Mouse (Mus musculus): ENCODE measurements around the gene Olfr690.
"Not testable (repeated sequence)": the region's sequence is repeated elsewhere in the genome, so short reads cannot be mapped to it uniquely, and the experiment has no call there.

The Olfr690 gene

DNA sequence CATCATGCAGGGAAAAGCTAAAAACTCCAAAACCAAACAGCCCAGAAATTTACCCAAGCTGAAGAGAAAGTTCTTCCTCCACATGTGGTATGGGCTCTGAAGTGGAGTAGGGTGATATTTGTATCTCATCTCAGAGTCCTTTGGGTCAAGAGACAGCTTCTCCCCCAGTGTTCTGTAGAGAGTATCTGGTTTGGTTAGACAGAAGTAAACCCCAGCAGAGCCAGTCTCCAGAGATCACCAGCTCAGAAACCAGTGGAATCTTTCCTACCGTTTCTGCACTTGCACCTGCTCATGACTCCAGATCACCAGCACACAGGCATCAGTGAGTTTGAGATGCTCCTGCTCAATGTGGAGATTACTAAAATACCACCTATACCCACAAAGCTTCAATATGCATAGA, at the start of gene Olfr690:
Olfr690 (minus strand) TSS at position 101 of the 400 bp plus-strand sequence.
- DNase-seq = no peak

DNA sequence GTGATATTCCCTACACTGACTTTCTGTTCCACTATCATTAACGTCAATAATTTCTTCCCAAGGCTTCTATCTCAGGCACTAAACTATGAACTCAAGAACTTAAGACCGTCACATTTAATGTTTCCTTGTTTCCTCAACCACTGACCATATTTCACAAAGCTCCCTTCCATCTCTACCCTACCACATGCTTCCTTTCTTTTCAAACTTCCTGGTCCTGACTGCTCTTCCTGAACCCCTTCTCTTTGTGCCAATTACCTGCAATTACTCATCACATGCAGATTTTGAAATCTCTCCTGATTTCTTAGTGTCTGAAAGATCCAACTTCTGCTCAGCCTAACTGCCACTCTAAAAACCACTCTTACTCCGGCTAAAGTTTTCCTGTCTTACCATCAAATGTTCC, 46.4 kb upstream of the Olfr690 start:
- no peak for DNase-seq

DNA sequence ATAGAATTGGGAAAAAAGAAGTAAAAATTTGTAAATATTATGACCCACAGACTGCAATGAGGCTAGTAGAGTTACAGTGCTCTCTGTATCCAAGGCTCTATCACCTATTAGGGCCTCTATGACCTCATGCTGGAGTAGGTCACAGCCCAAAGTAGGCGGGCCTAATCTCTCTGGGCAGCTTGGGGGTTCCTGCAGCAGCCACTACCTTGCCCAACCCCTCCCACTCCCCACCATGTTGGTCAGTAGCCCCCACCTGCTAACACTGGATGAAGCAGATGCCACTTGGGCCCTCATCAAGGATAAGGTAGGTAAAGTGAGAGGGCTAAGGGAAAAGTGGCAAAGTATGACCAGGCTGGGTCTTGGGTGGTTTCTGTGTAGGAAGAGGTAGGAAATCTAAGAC, 41.0 kb upstream of the Olfr690 start, which contains the start of gene Gm5901:
Gm5901 (plus strand) TSS at position 173 of the 400 bp plus-strand sequence.
- no peak for DNase-seq

DNA sequence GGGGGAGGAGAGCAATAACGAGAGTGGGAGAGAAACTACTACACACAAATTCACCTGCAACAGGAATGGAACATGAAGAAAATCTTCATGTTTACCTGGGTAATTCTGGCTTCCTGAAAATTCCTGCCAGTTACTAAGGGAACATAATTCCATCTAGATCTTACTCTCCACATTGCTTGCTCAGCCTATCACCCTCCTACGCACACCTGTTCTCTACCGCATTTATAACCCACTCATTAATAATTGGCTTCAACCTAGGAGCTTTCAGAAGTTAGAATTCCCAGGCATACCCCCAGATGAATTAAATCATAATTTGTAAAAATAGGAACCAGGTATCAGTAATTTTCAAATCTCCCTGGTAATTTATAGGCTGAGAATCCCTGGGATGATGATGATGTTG, 40.1 kb upstream of the Olfr690 start:
- no peak for DNase-seq

DNA sequence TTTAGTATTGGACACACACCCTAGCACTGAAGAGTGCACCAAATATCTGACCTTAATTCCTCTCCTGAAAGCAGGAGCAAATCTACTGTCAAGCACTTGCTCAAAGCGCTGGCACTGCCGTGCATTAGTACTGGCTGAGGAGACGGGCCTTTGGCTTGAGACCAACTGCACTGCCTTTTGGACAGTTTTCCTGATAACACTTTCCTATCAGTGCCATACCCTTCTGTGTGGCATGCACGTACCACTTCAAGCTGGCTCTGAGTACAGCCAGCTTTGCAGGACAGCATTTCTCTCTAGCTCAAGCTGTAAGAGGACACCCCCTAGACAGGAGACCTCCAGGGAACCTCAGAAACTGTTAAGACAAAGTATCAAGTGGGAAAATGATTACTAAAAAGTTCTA, 39.6 kb upstream of the Olfr690 start:
- no peak for DNase-seq

DNA sequence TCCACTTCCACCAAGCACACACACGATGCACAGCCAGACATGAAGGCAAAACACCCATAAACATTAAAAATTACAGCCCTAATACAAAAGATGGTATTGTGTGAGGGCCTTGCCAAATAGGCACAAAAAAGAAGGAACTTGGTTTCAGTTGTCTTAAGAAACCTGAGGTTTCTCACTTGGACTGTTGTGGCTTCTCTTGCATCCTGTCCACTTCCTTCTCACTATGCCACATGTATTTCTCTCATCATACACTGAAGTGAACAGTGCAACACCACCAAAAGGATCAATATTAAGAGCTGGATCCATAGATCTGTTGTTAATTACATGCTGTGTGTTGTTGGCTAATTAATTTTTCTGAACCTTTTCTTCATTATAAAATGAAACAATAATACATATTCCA, 39.0 kb upstream of the Olfr690 start:
- no peak for DNase-seq

DNA sequence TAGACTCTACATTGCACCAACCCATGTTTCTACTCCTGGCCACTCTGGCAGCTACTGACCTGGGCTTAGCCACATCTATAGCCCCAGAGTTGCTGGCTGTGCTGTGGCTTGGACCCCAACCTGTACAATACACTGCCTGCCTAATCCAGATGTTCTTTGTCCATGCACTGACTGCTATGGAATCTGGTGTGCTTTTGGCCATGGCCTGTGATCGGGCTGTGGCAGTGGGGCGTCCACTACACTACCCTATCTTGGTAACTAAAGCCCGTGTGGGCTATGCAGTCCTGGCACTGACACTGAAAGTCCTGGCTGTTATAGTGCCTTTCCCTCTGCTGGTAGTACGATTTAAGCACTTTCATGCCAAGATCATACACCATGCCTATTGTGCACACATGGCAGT, 34.6 kb upstream of the Olfr690 start:
- no peak for DNase-seq

DNA sequence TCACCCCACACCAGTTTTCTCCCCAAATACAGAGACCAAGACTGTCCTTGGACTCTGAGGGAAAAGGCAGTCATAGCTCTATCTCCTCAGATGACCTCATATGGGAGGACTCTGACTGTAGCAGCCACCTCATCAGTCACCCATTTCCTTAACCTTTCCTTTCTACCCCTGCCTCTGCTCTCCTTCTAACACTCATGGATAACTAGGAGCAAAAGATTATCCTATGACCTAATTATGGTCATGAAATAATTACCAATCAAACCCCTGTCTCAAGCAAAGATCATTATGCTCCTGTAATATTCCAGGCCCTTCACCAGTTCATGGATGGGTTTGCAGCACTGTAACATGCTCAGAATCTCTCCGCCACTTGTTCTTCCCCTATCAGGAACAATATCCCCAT, 34.0 kb upstream of the Olfr690 start, which contains the start of gene Olfr692:
Olfr692 (plus strand) TSS at position 301 of the 400 bp plus-strand sequence.
- no peak for DNase-seq

DNA sequence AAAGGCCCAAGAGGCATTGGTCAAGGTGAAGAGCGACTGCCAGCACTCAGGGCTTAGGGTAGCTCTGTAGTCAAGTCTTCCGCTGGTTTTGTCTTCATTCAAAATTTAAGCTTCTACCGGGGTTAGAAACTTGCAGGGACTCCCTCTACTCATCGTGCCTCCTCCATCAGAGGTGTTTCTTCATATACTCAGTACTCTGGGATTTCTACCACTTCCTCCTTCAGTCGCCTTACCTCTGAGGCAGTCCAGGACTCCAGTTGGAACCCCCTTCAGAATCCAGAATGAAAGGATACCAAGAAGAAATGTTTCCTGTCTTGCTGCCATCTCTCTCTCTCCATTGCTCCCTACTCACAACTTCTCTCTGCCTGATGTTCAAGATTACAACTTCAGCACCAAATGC, 33.4 kb upstream of the Olfr690 start:
- DNase-seq = no peak

DNA sequence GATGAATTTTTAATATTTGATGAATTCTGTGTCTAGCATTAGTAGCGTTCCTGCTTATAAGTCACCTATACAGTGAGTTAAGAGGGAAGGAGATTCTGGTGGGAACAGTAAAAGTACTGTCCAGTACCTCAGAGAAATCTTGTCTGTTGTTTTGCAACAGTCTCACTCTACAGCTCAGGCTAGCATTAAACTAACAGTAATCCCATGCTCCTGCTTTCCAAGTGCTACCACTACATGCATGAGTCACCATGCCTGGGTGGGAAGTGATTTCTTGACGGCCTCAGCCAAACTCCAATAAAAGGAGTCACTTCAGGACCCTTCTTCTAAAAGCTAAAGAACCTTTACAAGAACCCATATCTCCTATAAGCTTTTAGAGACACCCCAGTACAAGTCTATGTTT, 27.8 kb upstream of the Olfr690 start:
- no peak for DNase-seq

DNA sequence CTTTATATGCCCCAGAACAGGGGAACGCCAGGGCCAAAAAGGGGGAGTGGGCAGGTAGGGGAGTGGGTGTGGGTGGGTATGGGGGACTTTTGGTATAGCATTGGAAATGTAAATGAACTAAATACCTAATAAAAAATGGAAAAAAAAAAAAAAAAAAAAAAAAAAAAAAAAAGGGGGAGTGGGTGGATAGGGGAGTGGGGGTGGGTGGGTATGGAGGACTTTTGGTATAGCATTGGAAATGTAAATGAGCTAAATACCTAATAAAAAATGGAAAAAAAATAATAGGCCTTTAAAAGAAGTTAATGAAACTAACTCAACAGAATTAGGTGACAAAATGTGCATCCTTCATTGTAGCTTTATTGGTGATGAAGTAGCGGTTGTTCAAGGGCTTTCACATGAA, 22.6 kb upstream of the Olfr690 start:
- DNase-seq = not testable (repeated sequence)

DNA sequence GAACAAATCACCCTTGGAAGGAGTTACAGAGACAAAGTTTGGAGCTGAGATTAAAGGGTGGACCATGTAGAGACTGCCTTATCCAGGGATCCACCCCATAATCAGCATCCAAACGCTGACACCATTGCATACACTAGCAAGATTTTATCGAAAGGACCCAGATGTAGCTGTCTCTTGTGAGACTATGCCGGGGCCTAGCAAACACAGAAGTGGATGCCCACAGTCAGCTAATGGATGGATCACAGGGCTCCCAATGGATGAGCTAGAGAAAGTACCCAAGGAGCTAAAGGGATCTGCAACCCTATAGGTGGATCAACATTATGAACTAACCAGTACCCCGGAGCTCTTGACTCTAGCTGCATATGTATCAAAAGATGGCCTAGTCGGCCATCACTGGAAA, 22.2 kb upstream of the Olfr690 start:
- DNase-seq = not testable (repeated sequence)

DNA sequence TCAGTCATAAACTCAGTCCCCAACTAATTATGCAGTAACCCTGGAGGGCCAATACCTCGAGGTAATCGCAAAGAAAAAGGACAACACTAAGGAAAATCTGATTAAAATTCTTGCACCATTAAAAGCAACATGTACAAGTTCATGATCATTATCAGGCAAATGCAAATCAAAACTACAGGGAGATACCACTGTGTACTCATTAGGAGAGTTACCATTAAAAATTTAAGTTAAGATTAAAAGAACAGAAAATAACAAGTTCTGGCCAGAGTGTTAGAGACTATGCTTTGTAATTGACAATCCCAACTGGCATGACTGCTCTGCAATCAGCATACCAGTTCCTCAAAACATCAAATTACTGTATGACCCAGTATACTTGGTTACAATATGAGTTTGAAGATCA, 8.8 kb upstream of the Olfr690 start:
- no peak for DNase-seq

DNA sequence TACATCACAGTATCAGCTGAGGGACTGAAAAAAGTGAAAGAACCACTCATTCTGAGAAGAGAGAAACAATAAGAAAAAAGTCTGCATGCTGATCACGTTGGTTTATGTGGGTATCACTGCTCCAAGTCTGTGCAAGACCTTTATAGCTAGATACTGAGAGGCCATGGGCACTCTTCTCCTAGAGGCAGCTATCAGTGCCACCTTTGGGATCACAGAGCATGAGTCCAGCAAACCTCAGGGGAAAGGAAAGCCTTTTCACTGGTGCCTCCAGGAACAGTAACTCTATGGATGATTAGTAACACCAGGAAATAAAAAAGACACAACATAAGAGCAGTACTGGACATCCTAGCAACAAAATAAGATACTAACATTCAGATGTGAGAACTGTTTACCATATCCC, 8.3 kb upstream of the Olfr690 start, which contains the start of gene Olfr691:
Olfr691 (minus strand) TSS at position 101 of the 400 bp plus-strand sequence.
- no peak for DNase-seq

DNA sequence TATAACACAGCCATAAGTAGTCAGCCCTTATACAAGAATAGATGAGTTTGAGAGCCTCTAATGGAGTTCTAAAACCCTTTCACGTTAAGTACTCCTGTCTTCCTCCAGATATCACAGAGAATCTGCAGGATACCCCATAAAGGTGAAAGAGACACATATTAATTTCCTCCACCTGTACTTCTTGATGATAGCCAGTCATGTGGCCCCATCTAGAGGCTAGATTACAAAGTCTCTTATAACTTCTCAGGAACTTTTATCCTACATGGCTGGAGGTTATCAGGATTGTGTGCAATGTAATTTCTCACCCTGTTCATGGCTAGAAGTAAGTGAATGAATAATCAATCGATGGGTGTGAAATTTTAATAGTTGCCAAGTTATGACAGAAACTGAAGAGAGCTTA, 8.6 kb downstream of the Olfr690 start:
- DNase-seq = no peak

DNA sequence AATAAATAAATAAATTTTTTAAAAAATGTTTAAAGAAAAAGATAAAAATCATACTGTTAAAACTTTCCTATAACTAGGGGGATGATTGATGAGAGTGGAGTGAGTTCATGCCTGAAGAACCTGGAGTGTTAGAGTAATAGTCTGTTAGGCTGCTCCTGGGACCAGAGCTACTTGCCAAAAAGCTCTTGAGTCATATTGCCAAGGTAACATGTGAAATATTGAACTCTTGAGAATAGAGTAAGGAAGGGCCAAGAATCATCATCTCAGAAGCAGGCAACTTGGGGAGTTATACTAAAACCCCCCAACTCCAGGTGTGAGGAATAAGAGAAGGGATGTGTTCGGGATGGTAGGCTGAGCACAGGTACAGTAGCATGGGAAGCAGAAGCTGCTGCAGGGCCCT, 23.0 kb downstream of the Olfr690 start, which contains the start of gene Olfr689:
Olfr689 (plus strand) TSS at position 301 of the 400 bp plus-strand sequence.
- DNase-seq = no peak

DNA sequence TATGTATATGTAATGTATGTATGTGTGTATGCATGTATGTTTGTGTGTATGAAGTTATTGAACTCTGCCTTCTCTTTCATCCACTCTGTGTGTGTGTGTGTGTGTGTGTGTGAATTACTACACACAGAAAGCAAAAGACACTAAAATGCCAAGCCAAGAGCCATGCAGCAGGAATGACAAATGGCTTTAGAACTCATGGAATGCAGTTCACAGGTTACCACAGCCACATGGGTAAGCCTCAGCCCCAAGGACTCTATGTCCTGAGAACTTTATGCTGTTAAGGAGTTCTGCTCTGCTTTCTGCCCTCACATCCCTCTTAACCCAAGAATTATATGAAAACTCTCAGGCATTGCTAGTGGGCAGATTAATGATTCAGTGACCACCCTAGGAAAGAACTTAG, 43.9 kb downstream of the Olfr690 start:
- DNase-seq = no peak

DNA sequence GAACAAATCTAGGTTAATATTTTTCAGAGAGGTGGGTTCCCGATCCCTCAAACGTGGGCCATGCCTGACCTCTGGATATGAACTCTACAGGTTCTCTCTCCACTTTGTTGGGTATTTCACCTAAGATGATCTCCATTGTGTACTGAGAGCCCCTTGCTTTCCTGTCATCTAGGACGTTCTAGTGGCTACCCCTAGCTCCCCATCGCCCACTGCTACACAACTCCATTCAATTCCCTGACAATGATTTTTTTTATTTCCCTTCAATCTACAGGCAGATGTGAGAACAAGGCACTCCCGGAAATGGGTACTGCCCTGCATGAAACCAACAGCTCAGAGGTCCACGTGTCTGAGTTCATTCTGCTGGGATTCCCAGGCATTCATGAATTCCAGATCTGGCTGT, 46.1 kb downstream of the Olfr690 start, which contains the start of gene Olfr688:
Olfr688 (plus strand) TSS at position 301 of the 400 bp plus-strand sequence.
- no peak for DNase-seq
